In genomic region chrX:36599656-36600055, GRCm38 (mm10) we compare ENCODE assay signal across 8 mouse cellular contexts. TPM values are rescaled to one million over a fixed set of nuclear protein-coding genes. Genes with fewer than 3 reads are reported as not detected.
DNase-seq lines count a peak whose midpoint lies in the region; ATAC-seq and TF ChIP-seq lines count a peak whose summit lies in the region.

No protein-coding gene starts in this region.

- no peaks in the 10 kb centered on the region for H3K4me1 ChIP-seq in kidney, embryonic 16.5 days (ENCODE audit: insufficient read depth, low read length)
- H3K4me1 ChIP-seq in hindbrain, embryonic 14.5 days (replicated peaks; ENCODE audit: control insufficient read depth, insufficient read depth, low read length): peaks cover 16% of the 10 kb centered on the region
- peaks cover 13% of the 10 kb centered on the region for H3K4me1 ChIP-seq in midbrain, embryonic 14.5 days (ENCODE audit: control insufficient read depth, insufficient read depth, low read length)

- peak overlapping the region; percentile 85; the same call in 1 of the 2 replicates for H3K9ac ChIP-seq in kidney, embryonic 16.5 days (replicated peaks; ENCODE audit: low read length)
- peak overlapping the region; percentile 89 for H3K9ac ChIP-seq in hindbrain, embryonic 14.5 days
- peak overlapping the region; percentile 79 for H3K9ac ChIP-seq in midbrain, embryonic 14.5 days (replicated peaks; ENCODE audit: low read length)

- 51% methylated on average over 3 of the region's 3 CpGs for WGBS in kidney, embryonic 16.5 days
- WGBS in hindbrain, embryonic 14.5 days: 34% methylated on average over 3 of the region's 3 CpGs
- 32% methylated on average over 3 of the region's 3 CpGs for WGBS in midbrain, embryonic 14.5 days

- H3K27ac ChIP-seq in kidney, embryonic 16.5 days (ENCODE audit: low read length): no peak overlapping the region
- no peak overlapping the region for H3K27ac ChIP-seq in hindbrain, embryonic 14.5 days
- no peak overlapping the region for H3K27ac ChIP-seq in midbrain, embryonic 14.5 days (replicated peaks; ENCODE audit: low read depth, low read length)

- no peak for TF ChIP-seq CTCF in brain, embryonic 14.5 days (IDR thresholded peaks at IDR 0.05; ENCODE audit: borderline replicate concordance, extremely low read depth, insufficient read depth, insufficient read length)

- peak overlapping the region; percentile 73 for H3K4me3 ChIP-seq in kidney, embryonic 16.5 days (ENCODE audit: low read length)
- peak overlapping the region; percentile 61 for H3K4me3 ChIP-seq in hindbrain, embryonic 14.5 days (replicated peaks; ENCODE audit: low read length)
- H3K4me3 ChIP-seq in midbrain, embryonic 14.5 days (replicated peaks; ENCODE audit: low read depth, low read length): peak overlapping the region; percentile 62

- TF ChIP-seq POLR2A in brain, embryonic 14.5 days (IDR thresholded peaks at IDR 0.05; ENCODE audit: borderline replicate concordance, extremely low read depth, insufficient read depth, insufficient read length, poor library complexity, severe bottlenecking): no peak

- no peak for DNase-seq in kidney, postnatal 4 days
- peak; percentile 27 for DNase-seq in brain, embryonic 14.5 days (ENCODE audit: low read depth)
- DNase-seq in hindbrain, embryonic 14.5 days (ENCODE audit: low spot score): no peak
- peak; percentile 37 for DNase-seq in midbrain, embryonic 14.5 days
- no peak for DNase-seq in spleen, postnatal 14 days (ENCODE audit: low spot score in 2 of 2)
- DNase-seq in left cerebral cortex, adult 18-20 months (ENCODE audit: low spot score in 2 of 2): no peak
- no peak for DNase-seq in thymus, adult 18-20 months

- H3K27me3 ChIP-seq in kidney, embryonic 16.5 days (ENCODE audit: insufficient read depth, low read length): no peaks in the 10 kb centered on the region
- no peaks in the 10 kb centered on the region for H3K27me3 ChIP-seq in hindbrain, embryonic 14.5 days (ENCODE audit: control insufficient read depth, insufficient read depth, low read length)
- H3K27me3 ChIP-seq in midbrain, embryonic 14.5 days (ENCODE audit: control insufficient read depth, insufficient read depth, low read length): no peaks in the 10 kb centered on the region

- peak overlapping the region; percentile 59 for H3K4me2 ChIP-seq in kidney, embryonic 16.5 days (replicated peaks; ENCODE audit: low read depth, low read length)
- H3K4me2 ChIP-seq in hindbrain, embryonic 14.5 days (replicated peaks): peak overlapping the region; percentile 69
- peak overlapping the region; percentile 52 for H3K4me2 ChIP-seq in midbrain, embryonic 14.5 days (ENCODE audit: low read length)

- no peak for ATAC-seq in kidney, embryonic 16.5 days (ENCODE audit: low FRiP score, low TSS enrichment)
- no peak for ATAC-seq in hindbrain, embryonic 14.5 days (ENCODE audit: low FRiP score)
- ATAC-seq in midbrain, embryonic 14.5 days (ENCODE audit: low FRiP score, low TSS enrichment): no peak

- no peaks in the 10 kb centered on the region for H3K9me3 ChIP-seq in kidney, embryonic 16.5 days (ENCODE audit: low read length)
- H3K9me3 ChIP-seq in hindbrain, embryonic 14.5 days (ENCODE audit: control insufficient read depth, low read length): no peaks in the 10 kb centered on the region
- no peaks in the 10 kb centered on the region for H3K9me3 ChIP-seq in midbrain, embryonic 14.5 days (ENCODE audit: control insufficient read depth, low read length)

- peaks cover 8% of the 10 kb centered on the region; the same call in 1 of the 2 replicates for H3K36me3 ChIP-seq in kidney, embryonic 16.5 days (ENCODE audit: insufficient read depth, low read length)
- H3K36me3 ChIP-seq in hindbrain, embryonic 14.5 days (replicated peaks; ENCODE audit: control insufficient read depth, insufficient read depth): peaks cover 23% of the 10 kb centered on the region
- peaks cover 24% of the 10 kb centered on the region for H3K36me3 ChIP-seq in midbrain, embryonic 14.5 days (ENCODE audit: control insufficient read depth, insufficient read depth, low read length)

RNA-seq across cellular contexts. Expression of gene Pgrmc1, which starts 1.6 kb away (rescaled TPM):
- 304 and 318 TPM in 2 replicates for polyA plus RNA-seq in kidney, embryonic 16.5 days (2015; fragmentation: Nextera tagmentation; extraction: Ambion mirVana)
- 335 and 340 TPM in 2 replicates for polyA plus RNA-seq in brain, embryonic 14.5 days (2012; rRNA removed)
- 615 and 669 TPM in 2 replicates for polyA plus RNA-seq in hindbrain, embryonic 14.5 days (2014; fragmentation: Nextera tagmentation; extraction: Ambion mirVana)
- 708 and 733 TPM in 2 replicates for polyA plus RNA-seq in midbrain, embryonic 14.5 days (2014; fragmentation: Nextera tagmentation; extraction: Ambion mirVana)
- total RNA-seq in left cerebral cortex, adult 18-20 months (2021): 100 to 1,000 TPM; 288 to 323 TPM

RNA-seq across cellular contexts. Expression of gene Akap17b, which starts 45.5 kb away (rescaled TPM):
- polyA plus RNA-seq in kidney, embryonic 16.5 days (2015; fragmentation: Nextera tagmentation; extraction: Ambion mirVana): 3.3 and 3.4 TPM in 2 replicates
- 7.1 and 8.5 TPM in 2 replicates for polyA plus RNA-seq in brain, embryonic 14.5 days (2012; rRNA removed)
- 6.6 and 6.8 TPM in 2 replicates for polyA plus RNA-seq in hindbrain, embryonic 14.5 days (2014; fragmentation: Nextera tagmentation; extraction: Ambion mirVana)
- 6.2 and 7.2 TPM in 2 replicates for polyA plus RNA-seq in midbrain, embryonic 14.5 days (2014; fragmentation: Nextera tagmentation; extraction: Ambion mirVana)
- total RNA-seq in left cerebral cortex, adult 18-20 months (2021): 10 to 100 TPM; 13.5 to 13.6 TPM

Comparison
In these comparisons a context has a peak if more than half of its experiments do, and no peak if none do; other contexts are left out.
1. DNase-seq: peak in brain, embryonic 14.5 days (single experiment) and midbrain, embryonic 14.5 days (single experiment); none in kidney, postnatal 4 days (0 of 2), hindbrain, embryonic 14.5 days (single experiment), spleen, postnatal 14 days (0 of 2), left cerebral cortex, adult 18-20 months (0 of 2) and thymus, adult 18-20 months (0 of 2).
2. Peak in every context shown above with its lines, with median percentiles within 50 percentile points of each other: H3K4me2 ChIP-seq, H3K4me3 ChIP-seq and H3K9ac ChIP-seq.